Mouse (Mus musculus): ENCODE measurements around the gene Flot2.

Flot2 gene

GRCm38 (mm10) chr11:78062563-78062962, 24.8 kb downstream of the Flot2 start:
- no peak for DNase-seq (ENCODE audit: low spot score in 2 of 2)

- no peak for DNase-seq (ENCODE audit: low spot score in 2 of 2)
These were observed 28.2 kb downstream of the Flot2 start for GRCm38 (mm10) chr11:78065906-78066305.

GRCm38 (mm10) chr11:78066641-78067040, 28.9 kb downstream of the Flot2 start:
- DNase-seq (ENCODE audit: low spot score in 2 of 2) = no peak

- no peak for DNase-seq (ENCODE audit: low spot score in 2 of 2)
These were observed 29.8 kb downstream of the Flot2 start for GRCm38 (mm10) chr11:78067566-78067965.

- no peak for DNase-seq (ENCODE audit: low spot score in 2 of 2)
These were observed 31.4 kb downstream of the Flot2 start for GRCm38 (mm10) chr11:78069130-78069529.

- DNase-seq (ENCODE audit: low spot score in 2 of 2) = no peak
These were observed 31.9 kb downstream of the Flot2 start for GRCm38 (mm10) chr11:78069646-78070045.

GRCm38 (mm10) chr11:78071938-78072337, 34.2 kb downstream of the Flot2 start:
- DNase-seq (ENCODE audit: low spot score in 2 of 2) = no peak

- no peak for DNase-seq (ENCODE audit: low spot score in 2 of 2)
These were observed 34.8 kb downstream of the Flot2 start for GRCm38 (mm10) chr11:78072425-78073130.

GRCm38 (mm10) chr11:78073577-78074276, 36.0 kb downstream of the Flot2 start:
- no peak for DNase-seq (ENCODE audit: low spot score in 2 of 2)

- DNase-seq (ENCODE audit: low spot score in 2 of 2) = no peak
These were observed 36.5 kb downstream of the Flot2 start for GRCm38 (mm10) chr11:78074277-78074652.

- no peak for DNase-seq (ENCODE audit: low spot score in 2 of 2)
These were observed 36.9 kb downstream of the Flot2 start for GRCm38 (mm10) chr11:78074666-78075065.

- DNase-seq (ENCODE audit: low spot score in 2 of 2) = peak; percentile 56 to 61
These were observed 42.5 kb downstream of the Flot2 start, which contains the start of gene Eral1 for GRCm38 (mm10) chr11:78079961-78080921. Eral1 (minus strand) TSS chr11:78080383.

GRCm38 (mm10) chr11:78083595-78083994, 45.9 kb downstream of the Flot2 start:
- DNase-seq (ENCODE audit: low spot score in 2 of 2) = no peak

GRCm38 (mm10) chr11:78086925-78087479, 49.3 kb downstream of the Flot2 start:
- DNase-seq (ENCODE audit: low spot score in 2 of 2) = no peak

- DNase-seq (ENCODE audit: low spot score in 2 of 2) = no peak
These were observed 50.1 kb downstream of the Flot2 start for GRCm38 (mm10) chr11:78087756-78088281.

GRCm38 (mm10) chr11:78094137-78094503, 56.4 kb downstream of the Flot2 start:
- no peak for DNase-seq (ENCODE audit: low spot score in 2 of 2)

- DNase-seq (ENCODE audit: low spot score in 2 of 2) = peak; percentile 70 to 87
These were observed 56.9 kb downstream of the Flot2 start, which contains the start of gene Fam222b for GRCm38 (mm10) chr11:78094504-78095143. Fam222b (plus strand) TSS chr11:78094660.

GRCm38 (mm10) chr11:78095144-78095516, 57.4 kb downstream of the Flot2 start:
- no peak for DNase-seq (ENCODE audit: low spot score in 2 of 2)

- DNase-seq (ENCODE audit: low spot score in 2 of 2) = no peak
These were observed 59.3 kb downstream of the Flot2 start for GRCm38 (mm10) chr11:78097077-78097476.

- no peak for DNase-seq (ENCODE audit: low spot score in 2 of 2)
These were observed 63.0 kb downstream of the Flot2 start for GRCm38 (mm10) chr11:78100746-78101145.

GRCm38 (mm10) chr11:78102142-78102541, 64.4 kb downstream of the Flot2 start:
- DNase-seq (ENCODE audit: low spot score in 2 of 2) = no peak

Measured in thymus, postnatal 10 days (tissue).